Comparison of ENCODE assay signal across 10 mouse cellular contexts in genomic region chr1:119108578-119108977, GRCm38 (mm10). TPM values are rescaled to one million over a fixed set of nuclear protein-coding genes. Genes with fewer than 3 reads are reported as not detected.
"Had no signal": no experiment of that assay in that cellular context is flagged by ENCODE, and none has a peak within 500 bp of the region (broad histone marks: within the 10 kb centered on the region; RNA-seq: fewer than 3 reads in every experiment).

No protein-coding gene starts in this region.

- DNase-seq: kidney, adult 8-10 months; kidney, postnatal 10 days; kidney, postnatal 4 days; lung, embryonic 14.5 days; lung, postnatal 10 days; lung, postnatal 4 days; midbrain, embryonic 14.5 days; right cerebral cortex, postnatal 14 days; thymus, postnatal 14 days had no signal

RNA-seq across cellular contexts. Expression of gene Gli2, which starts 55.2 kb away (rescaled TPM):
- total RNA-seq: megakaryocyte, adult 5-6 weeks had no signal
